Mouse (Mus musculus): ENCODE data around the gene Rad21l. TPM values are rescaled to one million over a fixed set of nuclear protein-coding genes. Genes with fewer than 3 reads are reported as not detected.
A peak's percentile ranks its signal among the peaks of the same experiment; 100 is the strongest.
"Not testable (repeated sequence)": the region's sequence is repeated elsewhere in the genome, so short reads cannot be mapped to it uniquely, and the experiment has no call there.

The Rad21l gene
- polyA plus RNA-seq, 1 experiment from 2014 or later: 0.36 TPM

GRCm38 (mm10) chr2:151632159-151632814 lies 36.0 kb downstream of the Rad21l start, which contains the start of gene Snph:
Snph (minus strand) TSS chr2:151632593.
- Histone ChIP-seq H3K4me1 (ENCODE audit: control insufficient read depth, insufficient read depth, low read length) (peaks cover 29% of the 10 kb centered on the region), H3K4me2 (ENCODE audit: low read length) (peak within 1 kb of the TSS; percentile 57), H3K27ac (ENCODE audit: low read length) (peak within 1 kb of the TSS; percentile 91), H3K4me3 (ENCODE audit: low read depth, low read length) (peak within 1 kb of the TSS; percentile 77), H3K27me3 (ENCODE audit: control insufficient read depth, insufficient read depth, low read depth, low read length) (no peaks in the 10 kb centered on the region), H3K36me3 (ENCODE audit: control insufficient read depth, insufficient read depth, low read length) (no peaks in the 10 kb centered on the region), H3K9me3 (replicated peaks; ENCODE audit: control insufficient read depth, low read length, poor library complexity, severe bottlenecking) (no peaks in the 10 kb centered on the region), H3K9ac (ENCODE audit: low read depth, low read length) (peak within 1 kb of the TSS; percentile 86)
- WGBS: under 1% methylated on average over 36 of the region's 47 CpGs
- ATAC-seq: peak; percentile 94

DNA sequence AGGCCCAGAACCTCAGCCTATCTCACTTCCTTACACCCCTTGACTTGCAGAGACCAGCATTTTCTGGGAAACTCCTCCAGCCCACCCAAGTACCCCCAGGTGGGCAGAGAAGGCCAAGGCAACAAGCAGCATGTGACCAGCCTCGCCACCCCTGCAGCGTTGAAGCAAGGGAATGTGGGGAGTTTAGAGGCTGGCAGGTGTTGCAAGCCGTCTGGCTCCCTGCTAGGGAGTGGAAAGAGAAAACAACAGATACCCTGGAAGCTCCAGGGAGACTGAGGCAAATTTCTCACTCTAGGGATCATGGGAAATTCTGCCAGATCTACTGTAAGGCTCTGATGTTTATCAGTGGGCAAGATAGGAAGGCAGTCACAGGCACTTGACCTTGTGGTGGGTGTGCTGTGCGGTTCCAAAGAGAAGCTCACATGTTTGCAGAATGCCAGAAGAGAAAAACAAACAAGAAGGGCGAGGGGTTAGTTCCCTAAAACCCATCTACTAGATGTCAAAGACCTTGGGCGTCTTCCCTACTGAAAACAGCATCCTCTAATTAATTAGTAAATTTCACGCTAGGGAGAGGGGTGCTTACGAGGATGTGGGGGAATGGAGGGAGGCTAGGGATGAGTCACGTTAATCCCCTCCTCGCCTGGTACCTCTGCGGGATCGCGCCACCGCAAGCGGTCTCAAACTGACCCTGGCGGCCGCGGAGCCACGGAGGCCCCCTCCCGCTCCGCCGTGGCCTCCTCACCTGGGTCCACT lies 36.8 kb downstream of the Rad21l start:
- Histone ChIP-seq H3K4me1 (ENCODE audit: control insufficient read depth, insufficient read depth, low read length) (peaks cover 29% of the 10 kb centered on the region), H3K4me3 (ENCODE audit: low read depth, low read length) (peak overlapping the region; percentile 77), H3K9me3 (replicated peaks; ENCODE audit: control insufficient read depth, low read length, poor library complexity, severe bottlenecking) (no peaks in the 10 kb centered on the region), H3K27me3 (ENCODE audit: control insufficient read depth, insufficient read depth, low read depth, low read length) (no peaks in the 10 kb centered on the region), H3K36me3 (ENCODE audit: control insufficient read depth, insufficient read depth, low read length) (no peaks in the 10 kb centered on the region), H3K4me2 (ENCODE audit: low read length) (peak overlapping the region; percentile 57), H3K27ac (ENCODE audit: low read length) (peak overlapping the region; percentile 91), H3K9ac (ENCODE audit: low read depth, low read length) (peak overlapping the region; percentile 86)
- peak; percentile 4; the same call in 1 of the 2 replicates for ATAC-seq
- 2% methylated on average over 19 of the region's 22 CpGs for WGBS

GRCm38 (mm10) chr2:151629310-151629709 lies 39.0 kb downstream of the Rad21l start:
- no peak overlapping the region for H3K27ac ChIP-seq (ENCODE audit: low read length)
- 67% methylated on average over 7 of the region's 7 CpGs for WGBS
- 0 out of 2 replicates have a peak, but pooled peaks cover under 1% of the 10 kb centered on the region for H3K36me3 ChIP-seq (ENCODE audit: control insufficient read depth, insufficient read depth, low read length)
- no peaks in the 10 kb centered on the region for H3K9me3 ChIP-seq (replicated peaks; ENCODE audit: control insufficient read depth, low read length, poor library complexity, severe bottlenecking)
- H3K9ac ChIP-seq (ENCODE audit: low read depth, low read length): 0 out of 2 replicates have a peak overlapping the region, but pooled peaks have one; percentile 16
- no peak overlapping the region for H3K4me2 ChIP-seq (ENCODE audit: low read length)
- H3K4me1 ChIP-seq (ENCODE audit: control insufficient read depth, insufficient read depth, low read length): peaks cover 29% of the 10 kb centered on the region
- no peak overlapping the region for H3K4me3 ChIP-seq (ENCODE audit: low read depth, low read length)
- H3K27me3 ChIP-seq (ENCODE audit: control insufficient read depth, insufficient read depth, low read depth, low read length): no peaks in the 10 kb centered on the region
- no peak for ATAC-seq

DNA sequence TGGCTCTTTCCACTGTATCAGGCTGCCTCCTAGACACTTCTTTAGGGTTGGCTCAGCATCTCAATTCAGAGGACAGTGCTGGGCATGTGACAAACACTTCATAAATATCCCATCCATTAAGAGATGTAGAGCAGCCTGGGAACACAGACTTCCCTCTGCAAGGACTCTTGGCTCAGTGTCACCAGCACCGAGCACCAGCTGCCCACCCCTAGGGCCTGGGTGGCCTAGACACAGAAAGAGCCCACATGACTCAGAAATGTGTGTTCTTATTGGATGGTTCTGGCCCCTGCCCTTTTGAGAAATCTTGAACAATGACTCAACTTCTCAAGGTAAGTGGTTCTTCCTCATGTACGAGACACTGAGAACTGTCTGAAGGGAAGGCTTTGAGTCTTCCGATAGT lies 40.3 kb downstream of the Rad21l start:
- WGBS: 89% methylated on average over 3 of the region's 3 CpGs
- no peak for ATAC-seq
- Histone ChIP-seq H3K27ac (ENCODE audit: low read length) (no peak overlapping the region), H3K27me3 (ENCODE audit: control insufficient read depth, insufficient read depth, low read depth, low read length) (no peaks in the 10 kb centered on the region), H3K4me3 (ENCODE audit: low read depth, low read length) (no peak overlapping the region), H3K4me2 (ENCODE audit: low read length) (no peak overlapping the region), H3K9ac (ENCODE audit: low read depth, low read length) (no peak overlapping the region), H3K4me1 (ENCODE audit: control insufficient read depth, insufficient read depth, low read length) (peaks cover 25% of the 10 kb centered on the region), H3K9me3 (replicated peaks; ENCODE audit: control insufficient read depth, low read length, poor library complexity, severe bottlenecking) (no peaks in the 10 kb centered on the region), H3K36me3 (ENCODE audit: control insufficient read depth, insufficient read depth, low read length) (0 out of 2 replicates have a peak, but pooled peaks cover 5% of the 10 kb centered on the region)

- peaks cover 19% of the 10 kb centered on the region; the same call in 1 of the 2 replicates for H3K4me1 ChIP-seq (ENCODE audit: control insufficient read depth, insufficient read depth, low read length)
- ATAC-seq: no peak
- H3K27me3 ChIP-seq (ENCODE audit: control insufficient read depth, insufficient read depth, low read depth, low read length): no peaks in the 10 kb centered on the region
- WGBS: 95% methylated on average over 7 of the region's 7 CpGs
- no peak overlapping the region for H3K27ac ChIP-seq (ENCODE audit: low read length)
- H3K9ac ChIP-seq (ENCODE audit: low read depth, low read length): no peak overlapping the region
- no peak overlapping the region for H3K4me3 ChIP-seq (ENCODE audit: low read depth, low read length)
- no peak overlapping the region for H3K4me2 ChIP-seq (ENCODE audit: low read length)
- no peaks in the 10 kb centered on the region for H3K9me3 ChIP-seq (replicated peaks; ENCODE audit: control insufficient read depth, low read length, poor library complexity, severe bottlenecking)
- 0 out of 2 replicates have a peak, but pooled peaks cover 6% of the 10 kb centered on the region for H3K36me3 ChIP-seq (ENCODE audit: control insufficient read depth, insufficient read depth, low read length)
Measured at GRCm38 (mm10) chr2:151626296-151626695, 42.0 kb downstream of the Rad21l start.

GRCm38 (mm10) chr2:151623776-151624175 lies 44.6 kb downstream of the Rad21l start:
- Histone ChIP-seq H3K4me2 (ENCODE audit: low read length) (no peak overlapping the region), H3K4me3 (ENCODE audit: low read depth, low read length) (no peak overlapping the region), H3K27me3 (ENCODE audit: control insufficient read depth, insufficient read depth, low read depth, low read length) (no peaks in the 10 kb centered on the region), H3K9ac (ENCODE audit: low read depth, low read length) (no peak overlapping the region), H3K4me1 (ENCODE audit: control insufficient read depth, insufficient read depth, low read length) (no peaks in the 10 kb centered on the region), H3K36me3 (ENCODE audit: control insufficient read depth, insufficient read depth, low read length) (0 out of 2 replicates have a peak, but pooled peaks cover 6% of the 10 kb centered on the region), H3K27ac (ENCODE audit: low read length) (no peak overlapping the region), H3K9me3 (replicated peaks; ENCODE audit: control insufficient read depth, low read length, poor library complexity, severe bottlenecking) (no peaks in the 10 kb centered on the region)
- 83% methylated on average over 3 of the region's 3 CpGs for WGBS
- no peak for ATAC-seq

DNA sequence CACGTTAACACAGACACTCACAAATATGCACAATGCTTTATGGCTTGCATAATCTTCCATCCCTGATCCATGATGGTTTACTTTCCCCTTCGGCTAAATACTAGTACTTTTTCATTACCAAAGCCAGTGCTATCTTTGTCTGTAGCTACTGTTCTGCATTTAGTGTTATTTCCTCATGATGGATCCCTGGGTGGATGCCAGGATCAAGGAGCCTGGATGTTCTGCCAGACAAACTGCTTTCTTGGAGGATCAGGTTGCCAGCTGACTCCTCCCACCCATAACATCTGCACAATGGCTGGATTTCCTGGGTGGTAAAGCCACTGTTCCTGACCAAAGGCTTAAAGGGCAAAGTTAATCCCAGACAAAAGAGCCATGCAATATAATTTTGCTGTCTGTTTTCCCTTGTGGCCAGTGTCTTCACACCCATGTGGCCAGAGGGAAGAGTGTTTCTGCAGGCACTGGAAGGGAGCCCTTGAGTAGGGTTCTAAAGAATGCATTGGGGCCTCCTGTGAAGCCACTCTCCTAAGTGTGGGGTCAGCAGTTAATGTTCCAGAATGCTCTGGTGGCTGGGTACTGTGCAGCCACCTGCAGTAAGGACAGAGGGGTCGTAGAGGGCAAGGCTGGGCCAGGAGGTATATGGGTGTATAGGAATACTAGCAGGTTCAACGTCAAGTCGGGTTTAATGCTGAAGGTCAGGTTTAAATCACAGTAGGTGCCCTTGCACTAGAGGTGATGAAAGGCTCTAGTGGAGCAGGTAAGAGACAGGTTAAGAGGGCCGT lies 51.6 kb downstream of the Rad21l start:
- Histone ChIP-seq H3K4me2 (ENCODE audit: low read length) (no peak overlapping the region), H3K9me3 (replicated peaks; ENCODE audit: control insufficient read depth, low read length, poor library complexity, severe bottlenecking) (no peaks in the 10 kb centered on the region), H3K9ac (ENCODE audit: low read depth, low read length) (no peak overlapping the region; the same call in 1 of the 2 replicates), H3K27ac (ENCODE audit: low read length) (no peak overlapping the region), H3K4me3 (ENCODE audit: low read depth, low read length) (no peak overlapping the region), H3K27me3 (ENCODE audit: control insufficient read depth, insufficient read depth, low read depth, low read length) (no peaks in the 10 kb centered on the region), H3K4me1 (ENCODE audit: control insufficient read depth, insufficient read depth, low read length) (no peaks in the 10 kb centered on the region), H3K36me3 (ENCODE audit: control insufficient read depth, insufficient read depth, low read length) (no peaks in the 10 kb centered on the region)
- 0 out of 2 replicates have a peak, but pooled peaks have one; percentile 15 for ATAC-seq
- 78% methylated on average over 6 of the region's 6 CpGs for WGBS

DNA sequence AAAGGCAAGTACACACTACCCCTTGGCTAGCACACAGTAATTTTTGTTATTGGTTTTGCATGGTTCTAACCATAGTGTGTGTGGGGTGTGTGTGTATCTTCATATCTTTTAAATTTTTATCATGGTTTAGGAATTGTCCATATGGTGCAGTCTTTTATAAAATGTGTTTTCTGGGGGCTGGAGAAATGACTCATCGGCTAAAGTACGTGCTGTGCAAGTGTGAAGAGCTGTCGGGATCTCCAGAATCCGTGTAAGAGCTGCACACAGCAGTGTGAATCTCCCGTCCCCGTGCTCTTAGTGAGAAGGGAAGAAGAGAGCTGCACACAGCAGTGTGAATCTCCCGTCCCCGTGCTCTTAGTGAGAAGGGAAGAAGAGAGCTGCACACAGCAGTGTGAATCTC lies 52.6 kb downstream of the Rad21l start:
- H3K36me3 ChIP-seq (ENCODE audit: control insufficient read depth, insufficient read depth, low read length); H3K27me3 ChIP-seq (ENCODE audit: control insufficient read depth, insufficient read depth, low read depth, low read length); H3K4me2 ChIP-seq (ENCODE audit: low read length); H3K4me3 ChIP-seq (ENCODE audit: low read depth, low read length); H3K9me3 ChIP-seq (replicated peaks; ENCODE audit: control insufficient read depth, low read length, poor library complexity, severe bottlenecking); H3K27ac ChIP-seq (ENCODE audit: low read length); ATAC-seq; H3K9ac ChIP-seq (ENCODE audit: low read depth, low read length); H3K4me1 ChIP-seq (ENCODE audit: control insufficient read depth, insufficient read depth, low read length): not testable (repeated sequence)
- 79% methylated on average over 6 of the region's 8 CpGs for WGBS

Measured in midbrain, embryonic 16.5 days (tissue).